Mouse (Mus musculus): Measurements from ENCODE around the gene Kcnj11.

GRCm38 (mm10) chr7:46098919-46099286 lies 1.7 kb downstream of the Kcnj11 start:
- no peak for TF ChIP-seq CTCF (IDR thresholded peaks at IDR 0.05; ENCODE audit: borderline replicate concordance, extremely low read depth, insufficient read depth, insufficient read length)
- no peak for TF ChIP-seq POLR2A (IDR thresholded peaks at IDR 0.05; ENCODE audit: borderline replicate concordance, extremely low read depth, insufficient read depth, insufficient read length, poor library complexity, severe bottlenecking)

Measured in brain, embryonic 14.5 days (tissue).